Mouse (Mus musculus): ENCODE measurements at regions not wholly inside any gene's neighbourhood (a gene's known extent, or its start where the extent isn't known, plus 50 kb on each side); places are given as distances from the start of the nearest gene placed in this dataset.
"Not testable (repeated sequence)": the region's sequence is repeated elsewhere in the genome, so short reads cannot be mapped to it uniquely, and the experiment has no call there.

DNA sequence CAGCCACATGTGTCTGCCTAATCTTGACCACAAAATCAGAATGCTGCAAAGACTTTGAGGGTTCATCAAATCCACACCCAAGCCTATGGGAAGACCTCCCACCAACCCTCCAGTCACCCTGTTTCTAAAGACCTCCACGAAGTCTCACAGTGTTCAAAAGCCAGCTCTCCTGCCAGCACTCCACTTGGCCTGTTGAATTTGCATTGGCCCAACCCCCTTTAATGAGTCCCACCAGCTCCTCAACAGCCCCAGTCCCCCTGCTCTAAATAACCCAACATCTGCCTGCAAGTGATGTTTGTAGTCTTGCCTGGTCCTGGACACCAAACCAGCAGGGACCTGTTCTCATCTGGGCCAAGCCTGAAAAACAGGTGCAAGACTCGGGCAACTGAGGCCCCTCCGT lies 106.6 kb upstream of the Nt5e start:
- no peak for DNase-seq (ENCODE audit: low spot score in 2 of 2)

DNA sequence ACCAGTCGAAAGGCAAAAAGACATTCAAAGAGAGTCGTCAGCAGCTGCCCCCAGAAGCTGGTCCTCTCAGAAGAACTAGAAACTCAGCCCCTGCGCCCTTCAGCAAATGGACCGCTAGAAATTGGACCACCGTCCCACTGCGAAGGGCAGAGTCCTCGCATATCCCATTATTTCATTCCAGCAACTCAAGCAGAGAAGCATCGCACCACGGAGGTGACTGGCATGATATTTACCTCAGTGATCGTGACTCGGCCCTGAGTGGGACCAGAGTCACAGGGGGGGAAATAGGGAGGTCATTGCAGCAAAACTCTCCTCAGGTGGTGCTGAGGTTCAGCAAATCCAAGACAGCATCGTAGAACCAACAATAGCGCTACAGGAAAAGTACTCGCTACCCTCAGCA lies 105.7 kb upstream of the Nt5e start:
- DNase-seq (ENCODE audit: low spot score in 2 of 2), result no peak

DNA sequence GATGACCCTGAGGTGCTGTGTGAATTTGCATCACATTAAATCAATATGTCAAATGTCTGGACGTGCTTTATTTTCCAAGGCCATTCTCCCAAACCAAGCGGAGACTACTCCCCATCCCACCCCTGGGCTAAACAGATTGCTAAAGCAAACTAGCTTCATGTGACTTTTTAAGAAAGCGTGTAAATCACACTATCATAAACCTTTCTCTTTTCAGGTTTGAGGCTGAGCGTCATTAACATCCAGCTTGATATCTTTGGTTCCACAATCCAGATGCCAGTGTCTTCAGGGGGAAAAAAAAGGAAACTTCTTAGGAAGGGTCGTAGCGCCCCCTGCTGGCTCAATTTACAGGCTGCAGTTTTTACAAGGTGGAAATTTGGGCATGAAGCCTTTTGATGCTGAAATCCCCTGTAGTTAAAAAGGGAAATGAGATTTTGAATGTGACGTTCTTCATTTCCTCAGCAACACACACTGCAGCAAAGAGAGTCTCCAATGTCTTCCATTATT lies 105.1 kb upstream of the Nt5e start:
- DNase-seq (ENCODE audit: low spot score in 2 of 2), result peak; percentile 16 to 21

DNA sequence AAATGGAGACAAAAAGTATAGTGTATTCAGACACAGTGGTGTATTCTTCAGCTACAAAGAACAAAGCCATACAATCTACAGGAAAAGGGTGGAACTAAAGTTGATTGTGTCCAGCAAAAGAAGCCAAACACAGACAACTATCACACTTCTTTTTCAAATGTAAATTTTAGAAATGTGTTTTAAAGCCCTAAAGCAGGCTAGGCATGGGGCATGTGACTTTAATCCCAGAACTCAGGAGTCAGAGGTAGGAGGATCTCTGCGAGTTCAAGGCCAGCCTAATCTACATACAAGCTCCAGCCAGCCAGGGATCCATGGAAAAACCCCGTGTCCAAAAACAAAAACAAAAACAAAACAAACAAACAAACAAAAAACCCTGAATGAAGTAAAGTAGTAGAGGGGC lies 89.9 kb upstream of the Nt5e start:
- DNase-seq (ENCODE audit: low spot score in 2 of 2), result no peak

DNA sequence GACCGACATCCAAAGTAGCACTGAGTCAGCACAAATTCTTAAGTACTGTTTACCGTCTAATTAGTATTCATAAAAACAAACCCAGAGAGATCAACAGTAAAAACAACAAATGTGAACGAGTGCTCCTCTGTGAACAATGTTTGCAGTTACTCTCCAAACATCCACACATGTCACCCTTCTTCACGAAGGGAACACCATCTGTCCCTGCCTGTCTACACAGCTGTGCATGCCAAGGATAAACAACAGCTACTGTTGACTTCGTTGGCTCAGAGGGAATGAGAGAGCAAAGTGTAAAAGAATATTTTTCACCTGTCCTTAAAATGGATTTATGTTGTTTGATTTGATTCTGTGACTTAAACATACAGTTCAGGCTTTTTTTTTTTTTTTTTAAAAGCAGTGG lies 88.7 kb upstream of the Nt5e start:
- no peak for DNase-seq (ENCODE audit: low spot score in 2 of 2)

DNA sequence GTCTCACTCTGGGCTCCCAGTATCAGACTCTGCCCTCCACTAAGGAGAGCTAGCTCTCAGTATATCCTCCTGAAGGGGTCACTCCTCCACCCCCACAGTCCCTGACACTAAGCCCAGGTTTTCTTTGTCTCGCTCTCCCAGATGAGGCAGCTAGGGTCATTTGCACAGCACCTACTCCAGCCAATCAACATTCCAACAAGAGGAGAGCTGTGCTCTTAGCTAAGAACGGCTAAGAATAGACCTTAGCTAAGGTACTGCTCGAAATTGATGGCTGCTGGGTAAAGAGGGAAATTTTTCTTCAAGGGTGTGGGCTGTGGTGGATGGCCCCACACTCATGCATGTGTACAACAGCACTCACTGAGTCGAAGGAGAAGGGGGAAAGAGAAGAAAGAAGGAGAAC lies 86.3 kb upstream of the Nt5e start:
- DNase-seq (ENCODE audit: low spot score in 2 of 2), result no peak

DNA sequence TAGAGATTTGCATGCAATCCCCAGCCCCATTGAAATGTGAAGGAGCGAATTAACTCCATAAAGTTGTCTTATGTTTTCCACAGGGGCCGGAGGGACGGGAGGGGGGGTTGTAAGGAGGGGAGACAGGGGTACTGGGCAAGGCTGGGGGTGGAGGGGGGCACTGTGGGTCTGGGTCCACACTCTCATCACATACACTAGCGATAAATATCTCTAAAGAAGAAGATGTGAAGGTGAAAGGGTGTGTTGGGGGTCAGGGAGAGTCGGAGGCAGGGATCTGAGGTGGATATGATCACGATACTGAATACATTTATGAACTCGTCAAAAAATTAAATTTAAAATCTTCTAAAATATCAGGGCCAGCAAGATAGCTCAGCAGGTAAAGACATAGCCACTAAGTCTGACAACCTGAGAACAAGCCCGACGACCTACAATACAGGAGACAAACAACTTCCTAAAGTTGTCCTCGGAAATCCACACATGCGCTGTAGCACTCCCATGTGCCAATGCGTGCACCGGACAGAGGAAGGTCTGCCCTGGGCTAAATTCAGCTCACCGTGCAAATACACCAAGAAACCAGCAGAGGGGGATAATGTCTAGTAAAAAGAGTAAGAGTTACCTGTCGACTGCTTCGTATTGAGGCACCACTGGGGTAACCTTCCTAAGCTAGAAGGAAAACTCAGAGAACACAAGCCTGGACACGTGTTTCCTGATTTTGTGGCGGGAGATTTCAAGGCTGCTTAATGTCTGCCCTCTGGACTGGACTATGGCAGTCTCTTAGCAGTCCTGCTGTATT lies 85.6 kb upstream of the Nt5e start:
- DNase-seq (ENCODE audit: low spot score in 2 of 2), result peak; percentile 62 to 79

DNA sequence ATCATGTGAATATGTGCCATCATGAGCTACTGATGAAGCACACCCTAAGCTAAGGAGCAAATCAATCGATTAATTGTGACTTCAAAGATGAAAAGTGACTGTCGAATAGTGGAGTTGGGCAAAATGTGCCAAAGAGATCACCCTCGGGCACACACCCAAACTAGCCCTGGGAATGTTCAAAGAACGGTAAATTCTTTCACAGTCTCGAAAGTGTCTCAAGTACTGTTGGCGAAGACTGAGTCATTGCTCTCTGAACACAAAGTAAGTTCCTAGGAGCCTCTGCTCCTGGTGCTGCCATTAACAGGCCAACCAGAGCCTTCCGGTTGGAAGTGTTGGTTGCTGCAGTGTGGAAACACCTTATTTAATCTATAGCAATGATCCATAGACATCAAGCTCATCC lies 84.5 kb upstream of the Nt5e start:
- no peak for DNase-seq (ENCODE audit: low spot score in 2 of 2)

DNA sequence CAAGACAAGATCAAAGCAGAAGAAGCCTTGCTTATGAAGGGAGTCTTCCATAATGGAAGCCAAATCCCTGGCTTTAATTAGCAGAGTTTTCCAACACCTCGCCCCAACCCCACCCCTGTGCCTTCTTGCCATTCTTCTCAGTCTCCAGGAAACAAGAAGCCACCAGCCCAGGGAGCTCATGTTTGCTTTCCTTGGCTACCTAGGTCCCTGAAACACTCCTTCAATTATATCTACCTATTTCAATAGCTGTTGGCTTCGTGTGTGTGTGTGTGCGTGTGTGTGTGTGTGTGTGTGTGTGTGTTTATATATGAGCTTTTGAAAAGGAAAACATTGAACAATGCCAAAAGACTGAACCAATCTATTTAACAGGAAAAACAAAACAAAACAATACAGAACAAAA lies 82.5 kb upstream of the Nt5e start:
- no peak for DNase-seq (ENCODE audit: low spot score in 2 of 2)

DNA sequence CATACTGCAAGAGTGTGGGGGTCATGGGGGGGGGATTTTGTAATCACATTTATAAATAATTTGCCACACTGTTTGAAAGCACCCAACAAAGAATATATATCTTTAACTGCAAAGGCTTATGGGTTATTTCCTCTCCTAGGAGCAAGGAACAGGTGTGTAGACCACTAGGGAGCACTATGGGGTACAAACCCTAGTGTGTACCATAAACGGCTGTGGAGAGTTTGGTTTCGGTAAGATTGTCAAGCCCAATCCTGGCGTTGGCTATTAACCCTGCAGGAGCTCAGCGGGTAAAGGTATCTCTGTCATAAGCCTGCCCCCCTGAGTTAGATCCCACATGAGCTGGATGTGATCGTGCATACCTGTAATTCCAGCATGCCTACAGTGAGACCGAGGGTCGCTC lies 71.0 kb upstream of the Nt5e start:
- no peak for DNase-seq (ENCODE audit: low spot score in 2 of 2)

DNA sequence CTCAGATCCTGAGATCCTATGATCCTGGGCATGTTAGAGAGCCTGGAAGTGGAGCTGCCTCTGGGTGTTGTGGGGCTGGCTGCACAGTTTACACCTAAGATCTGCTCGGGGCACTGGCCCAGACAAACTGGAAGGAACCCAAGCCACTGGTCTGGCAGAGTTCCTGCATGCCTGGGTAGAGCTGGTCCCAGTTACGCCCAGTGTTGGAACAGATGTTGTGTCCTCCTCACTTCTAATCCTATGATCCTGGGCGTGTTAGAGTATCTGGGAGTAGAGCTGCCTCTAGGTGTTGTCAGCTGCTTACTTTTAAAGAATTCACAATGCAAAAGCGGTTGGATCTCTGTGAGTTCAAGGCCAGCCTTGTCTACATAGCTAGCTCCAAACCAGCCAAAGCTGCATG lies 67.4 kb upstream of the Nt5e start:
- no peak for DNase-seq (ENCODE audit: low spot score in 2 of 2)

DNA sequence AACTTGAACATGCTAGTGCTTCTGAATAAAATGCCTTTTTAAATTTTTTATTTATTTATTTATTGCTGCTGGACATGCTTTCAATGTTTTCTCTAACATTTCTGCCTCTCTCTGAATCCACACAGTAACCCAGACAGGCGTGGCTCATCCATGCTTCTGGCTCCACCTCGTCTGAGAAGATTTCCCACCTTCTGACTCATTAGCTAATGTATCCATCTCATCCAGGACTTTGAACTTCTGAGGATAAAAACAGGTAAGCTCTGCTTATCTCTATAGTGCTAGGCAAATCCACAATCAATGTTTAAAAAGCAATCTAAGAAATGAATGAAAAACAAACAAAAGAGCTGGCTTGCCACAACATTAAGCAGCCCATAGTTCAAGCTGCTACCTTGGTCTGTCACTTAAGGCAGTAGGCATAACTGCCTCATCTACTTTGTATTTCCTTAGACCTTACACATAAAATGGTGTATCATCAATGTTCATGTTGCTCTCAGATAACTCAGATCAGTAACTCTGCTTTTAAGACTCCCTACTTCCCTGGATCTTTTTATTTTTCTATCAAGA lies 66.8 kb upstream of the Nt5e start:
- no peak for DNase-seq (ENCODE audit: low spot score in 2 of 2)

DNA sequence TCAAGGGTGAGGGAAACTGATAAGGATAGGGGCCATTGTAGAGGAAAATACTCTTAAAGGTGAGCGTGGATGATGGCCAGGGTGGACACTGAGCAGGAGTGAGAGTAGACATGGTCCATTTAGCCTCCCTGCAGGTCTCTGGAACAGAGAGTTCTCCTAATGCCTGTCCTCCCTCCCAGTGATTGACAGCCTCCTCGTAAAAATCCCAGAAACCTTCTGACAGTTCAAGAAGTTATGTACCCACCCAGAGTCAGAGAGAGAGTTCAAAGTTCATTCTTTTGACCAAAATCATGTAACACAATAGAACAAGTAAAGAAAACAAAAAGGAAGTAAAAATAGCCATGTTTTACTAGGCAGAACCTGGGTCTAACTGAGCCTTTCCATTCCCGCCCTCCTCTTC lies 64.5 kb upstream of the Nt5e start:
- DNase-seq (ENCODE audit: low spot score in 2 of 2), result no peak

DNA sequence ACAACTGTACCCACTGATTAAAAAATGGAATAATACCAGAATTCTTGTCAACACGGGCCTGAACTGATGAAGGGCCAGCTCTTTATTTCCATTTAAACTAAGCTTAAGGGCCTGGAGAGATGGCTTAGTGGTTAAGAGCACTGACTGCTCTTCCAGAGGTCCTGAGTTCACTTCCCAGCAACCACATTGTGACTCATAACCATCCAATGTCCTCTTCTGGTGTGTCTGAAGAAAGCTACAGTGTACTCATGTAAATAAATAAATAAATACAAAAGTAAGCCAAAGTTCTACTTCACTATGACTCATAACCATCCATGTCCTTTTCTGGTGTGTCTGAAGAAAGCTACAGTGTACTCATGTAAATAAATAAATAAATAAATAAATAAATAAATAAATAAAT lies 60.7 kb upstream of the Nt5e start:
- not testable (repeated sequence) for DNase-seq (ENCODE audit: low spot score in 2 of 2)

DNA sequence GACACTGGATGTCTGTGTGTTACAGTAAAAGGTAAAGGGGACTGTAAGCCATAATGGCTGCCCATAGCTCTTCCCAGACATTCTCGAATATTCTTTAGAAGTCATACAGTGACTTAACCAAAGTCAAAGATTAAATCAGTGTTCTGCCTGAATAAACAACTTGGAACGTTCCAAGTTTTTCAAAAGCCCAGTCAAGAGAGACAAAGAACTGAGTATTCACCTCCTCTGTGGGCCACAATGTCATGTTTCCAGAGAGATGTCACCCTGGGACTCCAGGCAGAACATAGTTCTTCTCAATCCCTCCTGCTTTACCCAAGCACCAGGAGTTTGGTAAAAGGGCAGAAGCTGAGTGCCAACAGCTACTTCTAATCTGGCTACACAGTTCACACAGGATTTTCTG lies 58.2 kb upstream of the Nt5e start:
- no peak for DNase-seq (ENCODE audit: low spot score in 2 of 2)

DNA sequence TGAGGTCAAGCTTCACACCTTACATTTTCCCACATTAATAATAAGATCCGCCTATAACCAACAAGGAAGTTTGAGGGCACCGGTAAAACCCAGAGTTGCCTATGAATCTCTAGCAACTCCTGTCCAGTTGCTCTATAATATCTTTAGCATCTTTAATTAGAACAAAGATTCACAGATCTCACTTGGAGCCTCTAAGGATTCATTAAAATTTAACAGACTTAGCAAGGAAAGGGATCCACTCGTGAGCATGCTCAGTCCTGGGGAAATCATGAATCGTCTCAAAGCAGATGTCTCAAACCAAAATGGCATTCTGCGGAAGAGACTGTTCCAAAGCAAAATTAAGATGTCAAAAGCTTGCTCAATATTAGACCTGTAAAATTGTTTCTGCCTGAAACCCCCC lies 57.8 kb upstream of the Nt5e start:
- no peak for DNase-seq (ENCODE audit: low spot score in 2 of 2)

DNA sequence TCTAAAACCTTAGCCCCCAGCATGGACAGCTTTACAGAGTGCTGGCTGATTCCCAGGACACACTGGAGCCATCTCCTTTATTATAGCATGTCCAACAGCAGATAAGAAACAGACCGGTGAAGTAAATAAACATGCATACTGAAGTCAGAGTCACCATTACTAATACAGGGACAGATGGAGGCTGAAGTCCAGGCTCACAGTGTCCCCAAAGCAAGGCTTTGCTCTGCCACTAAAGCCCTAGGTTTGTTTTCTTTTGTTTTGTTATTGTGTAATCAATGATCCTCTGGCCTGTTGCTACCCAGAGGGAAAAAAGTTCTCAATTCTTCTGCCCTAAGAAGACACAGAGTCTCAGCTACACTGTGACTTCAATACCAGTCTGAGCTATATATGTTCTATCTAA lies 56.2 kb upstream of the Nt5e start:
- no peak for DNase-seq (ENCODE audit: low spot score in 2 of 2)

DNA sequence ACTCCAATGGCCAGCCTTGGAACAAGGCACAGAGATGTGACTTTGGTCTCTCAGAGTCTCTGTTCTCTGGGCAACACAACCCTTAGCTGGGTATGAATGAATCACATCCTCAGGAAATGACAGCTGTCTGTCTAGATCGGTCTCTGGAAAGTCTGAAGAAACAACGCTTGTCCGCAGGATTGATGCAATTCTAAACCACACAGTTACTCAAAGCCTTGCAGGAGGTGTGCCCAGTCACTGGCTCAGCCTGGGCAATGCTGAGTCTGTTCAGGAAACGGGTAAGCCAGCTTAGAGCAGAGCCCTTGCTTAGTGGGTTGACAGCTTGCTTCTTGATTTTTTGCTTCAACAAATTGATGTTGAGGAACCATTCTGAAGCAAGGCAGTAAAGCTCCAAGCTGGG lies 53.7 kb upstream of the Nt5e start:
- DNase-seq (ENCODE audit: low spot score in 2 of 2), result no peak

DNA sequence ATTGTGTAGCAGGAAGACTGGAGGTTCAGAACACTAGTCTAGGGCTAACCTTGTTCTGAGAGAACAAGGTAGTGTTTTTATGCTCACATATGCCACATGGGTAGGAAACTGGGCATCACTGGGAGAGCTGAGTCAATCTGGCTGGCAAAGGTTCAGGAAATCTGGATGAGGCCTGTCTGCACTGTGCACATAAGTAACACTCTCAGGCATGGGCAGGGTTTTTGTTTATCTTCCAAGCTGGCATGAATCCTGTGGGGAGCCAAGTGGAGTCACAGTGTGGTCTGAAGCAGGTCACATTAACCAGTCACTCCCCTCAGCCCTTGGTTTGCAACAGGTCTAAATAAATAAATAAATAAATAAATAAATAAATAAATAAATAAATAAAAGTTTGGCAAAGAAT lies 53.0 kb upstream of the Nt5e start:
- peak in 1 of 2 experiments; percentile 21 for DNase-seq (ENCODE audit: low spot score in 2 of 2)

DNA sequence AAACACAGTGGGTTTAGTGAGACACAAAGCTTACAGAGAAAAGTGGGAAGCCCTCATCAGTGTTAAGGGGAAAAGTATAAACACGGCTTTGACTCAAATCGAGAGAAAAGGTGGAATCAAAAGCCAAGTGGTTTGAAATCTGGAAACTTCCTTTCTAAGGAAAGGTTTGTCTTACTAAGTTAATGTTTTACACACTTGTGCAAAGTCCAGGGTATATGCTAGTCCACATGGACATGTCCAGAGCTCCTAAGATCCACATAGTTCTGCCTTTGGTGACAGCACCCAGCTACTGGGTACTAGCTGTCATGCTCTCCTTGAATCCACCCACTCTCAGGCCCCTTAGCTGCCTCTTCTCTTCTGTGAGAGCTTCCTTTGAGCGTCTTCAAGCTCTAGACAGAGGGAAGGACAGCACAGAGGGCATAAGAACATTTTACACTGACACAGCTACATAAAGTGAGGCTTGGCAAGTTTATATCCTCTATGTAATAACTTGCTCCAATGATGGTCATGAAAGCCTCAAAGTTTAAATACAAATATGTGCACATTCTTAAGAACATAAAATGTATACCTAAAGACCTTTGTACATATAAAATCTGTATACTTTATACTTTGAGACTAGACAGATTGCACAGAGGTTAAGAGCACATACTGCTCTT lies 52.2 kb upstream of the Nt5e start:
- no peak for DNase-seq (ENCODE audit: low spot score in 2 of 2)

DNA sequence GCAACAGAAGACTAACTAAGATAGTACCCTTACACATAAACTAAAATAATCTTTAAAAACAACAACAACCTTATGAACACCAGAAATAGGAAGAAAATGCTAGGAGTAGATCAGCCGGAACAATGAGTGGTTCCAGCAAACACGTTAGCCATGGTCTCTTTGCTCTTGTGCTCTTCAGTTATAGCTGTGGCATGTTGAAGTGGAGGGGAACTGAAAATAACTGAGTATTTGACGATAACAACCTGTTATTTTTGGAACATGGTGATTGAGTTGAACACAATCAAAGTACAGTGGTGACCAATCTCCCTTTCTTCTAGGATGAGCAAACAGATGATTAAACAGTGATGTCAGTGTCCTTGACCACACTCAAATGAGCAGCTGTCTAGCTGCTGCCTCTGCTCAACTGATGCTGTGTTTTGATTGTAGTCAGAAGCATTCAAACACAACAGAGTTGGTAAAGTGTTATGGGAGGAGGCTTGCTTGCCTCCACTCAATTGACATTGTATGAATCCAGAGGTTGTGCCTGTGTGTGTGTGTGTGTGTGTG lies 50.9 kb upstream of the Nt5e start:
- DNase-seq (ENCODE audit: low spot score in 2 of 2), result no peak

DNA sequence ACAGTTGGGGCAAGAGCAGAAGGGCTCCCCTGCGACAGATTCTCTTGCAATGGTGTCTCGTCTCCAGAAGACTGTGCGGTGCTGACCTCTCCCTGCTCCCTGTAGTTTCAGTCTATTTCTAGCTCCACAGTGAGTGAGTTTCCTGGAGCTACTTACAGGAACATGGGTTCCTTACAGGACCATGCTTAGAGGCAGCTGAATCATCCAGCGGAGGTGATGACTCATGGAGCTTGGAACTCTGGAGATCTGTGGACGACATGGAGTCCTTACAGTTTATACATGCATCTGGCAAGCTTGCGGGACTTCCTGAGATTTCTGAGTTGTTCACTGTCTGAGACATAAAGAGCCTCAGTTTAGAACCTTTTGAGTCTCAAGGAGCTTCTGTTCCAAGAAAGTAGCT lies 50.0 kb upstream of the Nt5e start:
- no peak for DNase-seq (ENCODE audit: low spot score in 2 of 2)
